Mouse (Mus musculus): Measurements from ENCODE around the gene Pygl.

DNA sequence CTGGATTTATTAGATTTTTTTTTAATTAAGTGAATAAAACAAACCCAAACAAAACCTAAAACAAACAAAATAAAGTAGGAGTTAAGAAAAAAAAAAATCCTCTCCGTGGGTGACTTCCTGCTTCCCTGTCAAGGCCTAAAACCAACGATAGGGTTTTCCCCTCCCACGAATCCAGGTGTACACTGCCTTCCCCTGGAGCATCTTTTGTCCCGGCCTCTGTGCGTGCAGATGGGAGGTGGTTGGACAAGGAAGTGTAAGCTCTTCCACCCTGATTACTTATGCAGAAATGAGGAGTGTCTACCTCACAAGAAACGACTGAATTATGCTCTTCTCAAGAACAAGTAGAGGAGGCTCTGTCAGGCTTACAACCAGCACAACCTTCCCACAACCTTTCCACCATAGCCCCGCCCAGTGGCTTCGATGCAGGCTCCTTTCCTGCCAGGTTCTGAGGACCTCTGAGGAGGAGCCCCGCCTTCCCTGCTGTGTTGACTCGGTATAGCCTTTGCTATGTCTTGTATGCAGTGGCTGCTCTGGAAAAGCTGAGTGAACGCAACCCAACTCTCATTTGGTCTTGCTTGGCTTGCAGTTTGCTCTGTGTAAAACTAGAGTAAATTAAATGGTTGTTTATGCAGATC lies 82.5 kb downstream of the Pygl start:
- no peak for TF ChIP-seq POLR2A (IDR thresholded peaks at IDR 0.05; ENCODE audit: extremely low read depth, insufficient read depth, low read length)
- TF ChIP-seq CTCF (IDR thresholded peaks at IDR 0.05; ENCODE audit: extremely low read depth, insufficient read depth, low read length): no peak

Measured in cortical plate, adult 2 months (tissue).